Mouse (Mus musculus) midbrain, embryonic 15.5 days (tissue): Measurements from ENCODE around the gene Gm8994. TPM values are rescaled to one million over a fixed set of nuclear protein-coding genes. Genes with fewer than 3 reads are reported as not detected.

Experiments
- ATAC-seq: fragments of 200-750 bp; cut with Nextera tagmentation; replicated peaks from 2 replicates; pipeline ENCODE4 v1.8.0; 2017; ENCODE audit warnings: moderate TSS enrichment
- H3K27ac ChIP-seq: fragments of 300-500 bp; sonication (generic); 2 replicates; pipeline ENCODE4 v1.5.1; 2015; ENCODE audit warnings: mild to moderate bottlenecking, inconsistent platforms
- H3K27me3 ChIP-seq: fragments of 300-500 bp; sonication (generic); replicated peaks from 2 replicates; pipeline ENCODE4 v1.6.1; 2015; ENCODE audit warnings: inconsistent platforms
- H3K36me3 ChIP-seq: fragments of 300-500 bp; sonication (generic); replicated peaks from 2 replicates; pipeline ENCODE4 v1.6.1; 2015; ENCODE audit warnings: inconsistent platforms
- H3K4me1 ChIP-seq: fragments of 300-500 bp; sonication (generic); 2 replicates; pipeline ENCODE4 v1.6.1; 2015; ENCODE audit warnings: inconsistent platforms
- H3K4me2 ChIP-seq: fragments of 300-500 bp; sonication (generic); 2 replicates; pipeline ENCODE4 v1.6.1; 2015; ENCODE audit warnings: inconsistent platforms, mild to moderate bottlenecking, moderate library complexity
- H3K4me3 ChIP-seq: fragments of 300-500 bp; sonication (generic); 2 replicates; pipeline ENCODE4 v1.5.1; 2015; ENCODE audit warnings: mild to moderate bottlenecking, inconsistent platforms
- H3K9ac ChIP-seq: fragments of 300-500 bp; sonication (generic); 2 replicates; pipeline ENCODE4 v1.6.1; 2015; ENCODE audit warnings: mild to moderate bottlenecking, inconsistent platforms
- H3K9me3 ChIP-seq: fragments of 300-500 bp; sonication (generic); 2 replicates; pipeline ENCODE4 v1.6.1; 2016; ENCODE audit warnings: inconsistent platforms
- whole genome bisulfite sequencing: fragments of 180-500 bp; shearing (Covaris S2); methylation state at CpG from one replicate; pipeline ENCODE4 v1.1.7; 2015; ENCODE audit warnings: mixed read lengths; 5-methylcytosine and 5-hydroxymethylcytosine counted together
- polyA plus RNA-seq: library from polyadenylated mRNA; unstranded; fragments of >200 nt; fragmentation: Nextera tagmentation; extraction: Ambion mirVana; gene quantifications from 2 replicates; pipeline ENCODE4 v1.2.1, GENCODE M21; 2015

Gm8994 gene
- polyA plus RNA-seq, 1 experiment from 2014 or later, result not detected

DNA sequence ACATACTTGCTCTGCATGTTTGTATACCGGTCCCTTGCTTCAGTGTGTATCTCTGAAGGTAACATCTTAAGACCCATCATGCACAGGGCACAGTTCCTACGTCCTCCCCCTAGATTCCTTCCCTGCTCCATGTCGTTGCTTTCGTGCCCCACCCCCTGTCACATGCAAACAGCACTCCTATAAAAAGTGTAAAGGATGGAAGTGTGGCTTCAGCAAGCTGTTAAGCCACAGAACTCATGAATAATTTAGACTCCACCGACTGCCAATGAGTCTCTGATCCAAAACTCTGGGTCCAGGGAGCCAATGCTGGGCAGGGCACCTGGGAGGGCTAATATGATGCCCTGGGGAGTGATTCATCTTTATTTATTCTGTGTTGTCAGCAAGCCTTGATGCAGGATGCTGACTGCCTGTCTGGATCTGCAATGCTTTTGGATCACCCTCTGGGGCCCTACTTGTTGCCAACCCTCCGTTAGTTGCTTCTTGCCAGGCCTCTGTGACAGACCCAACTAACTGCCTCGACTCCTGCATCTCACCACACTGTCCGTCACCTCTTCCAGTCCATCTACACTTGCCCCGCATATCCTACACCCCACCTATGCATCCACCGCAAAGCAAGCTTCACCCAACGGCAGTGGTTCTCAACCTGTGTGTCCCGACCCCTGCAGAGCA, 37.2 kb downstream of the Gm8994 start:
- Histone ChIP-seq H3K4me1 (no peaks in the 10 kb centered on the region; the same call in 1 of the 2 replicates), H3K4me2 (no peak overlapping the region), H3K27ac (no peak overlapping the region), H3K9ac (no peak overlapping the region), H3K36me3 (no peaks in the 10 kb centered on the region), H3K27me3 (no peaks in the 10 kb centered on the region), H3K9me3 (no peaks in the 10 kb centered on the region), H3K4me3 (no peak overlapping the region)
- ATAC-seq, result no peak; the same call in 1 of the 2 replicates
- 72% methylated on average over 12 of the region's 12 CpGs for WGBS

DNA sequence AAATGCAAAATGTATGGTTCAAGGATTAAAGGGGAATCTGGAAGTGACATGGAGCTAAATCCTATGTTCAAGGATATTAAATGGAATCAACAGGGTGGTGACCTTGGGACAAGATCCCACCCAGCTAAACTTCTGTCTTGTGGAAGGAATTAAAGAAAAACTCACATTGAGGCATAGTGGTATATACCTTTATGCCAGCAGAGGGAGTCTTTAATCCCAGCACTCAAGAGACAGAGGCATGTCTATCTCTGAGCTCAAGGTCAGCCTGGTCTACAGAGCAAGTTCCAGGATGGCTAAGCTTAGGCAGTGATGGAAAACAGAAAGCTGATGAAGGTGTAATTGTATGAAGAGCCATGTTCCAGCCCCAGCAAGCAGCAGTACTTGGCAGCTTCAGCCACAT, 48.8 kb downstream of the Gm8994 start:
- Histone ChIP-seq H3K27ac (no peak overlapping the region), H3K36me3 (no peaks in the 10 kb centered on the region), H3K4me1 (no peaks in the 10 kb centered on the region), H3K4me3 (no peak overlapping the region), H3K4me2 (no peak overlapping the region), H3K9ac (no peak overlapping the region), H3K27me3 (no peaks in the 10 kb centered on the region), H3K9me3 (no peaks in the 10 kb centered on the region)
- ATAC-seq, result no peak

Other genes starting within 250 kb of the Gm8994 start
- gene Grin2b, start 154.0 kb upstream of the Gm8994 start, polyA plus RNA-seq, result 65.5 and 81.3 TPM in 2 replicates
- gene E330021D16Rik, start 88.0 kb downstream of the Gm8994 start, polyA plus RNA-seq, result not detected in 2 replicates
- gene Atf7ip, start 178.6 kb downstream of the Gm8994 start, polyA plus RNA-seq, result 43.4 and 44.7 TPM in 2 replicates